Mouse (Mus musculus): ENCODE data around the gene Zfp972. TPM values are rescaled to one million over a fixed set of nuclear protein-coding genes. Genes with fewer than 3 reads are reported as not detected.

Zfp972 gene
- polyA plus RNA-seq (2021; fragmentation: Nextera tagmentation), result 0.41 TPM in 1 of 2 replicates, not detected in the other
- long read RNA-seq, experiment 1, partial matches to known transcripts, result 0 of 1 reads
- long read RNA-seq, experiment 1, other reads (novel, unspliced or antisense), result 1 of 1 reads
- long read RNA-seq, experiment 2, partial matches to known transcripts, result 0 of 2 reads
- long read RNA-seq, experiment 2, other reads (novel, unspliced or antisense), result 0 of 2 reads

DNA sequence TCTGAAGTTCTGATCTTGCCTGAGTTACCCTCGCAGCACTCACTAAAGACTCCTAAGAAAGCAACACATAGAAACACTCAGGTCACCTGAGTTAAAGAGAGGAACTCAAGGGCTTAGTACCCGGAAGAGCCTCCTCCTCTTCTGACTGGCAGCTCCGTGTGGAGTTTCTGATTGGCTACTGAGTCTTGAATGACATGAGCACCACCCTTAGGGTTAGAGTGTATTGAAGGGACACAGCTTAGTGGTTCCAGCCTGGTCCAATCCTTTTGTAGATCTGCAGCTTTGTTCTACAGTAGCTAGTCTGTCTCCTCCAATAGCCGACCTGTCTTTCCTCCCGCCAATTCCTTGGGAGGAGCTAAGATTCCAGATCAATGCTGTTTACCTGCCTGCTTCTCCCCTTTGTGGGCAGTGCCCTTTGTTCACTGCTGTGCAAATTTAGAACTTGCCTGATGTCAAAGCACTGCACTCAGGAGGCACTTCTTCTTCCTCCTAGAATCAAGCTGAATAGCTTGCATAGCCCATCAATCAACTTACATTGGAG is at the start of gene Zfp972:
Zfp972 (minus strand) TSS at position 51 of the 541 bp plus-strand sequence.

DNA sequence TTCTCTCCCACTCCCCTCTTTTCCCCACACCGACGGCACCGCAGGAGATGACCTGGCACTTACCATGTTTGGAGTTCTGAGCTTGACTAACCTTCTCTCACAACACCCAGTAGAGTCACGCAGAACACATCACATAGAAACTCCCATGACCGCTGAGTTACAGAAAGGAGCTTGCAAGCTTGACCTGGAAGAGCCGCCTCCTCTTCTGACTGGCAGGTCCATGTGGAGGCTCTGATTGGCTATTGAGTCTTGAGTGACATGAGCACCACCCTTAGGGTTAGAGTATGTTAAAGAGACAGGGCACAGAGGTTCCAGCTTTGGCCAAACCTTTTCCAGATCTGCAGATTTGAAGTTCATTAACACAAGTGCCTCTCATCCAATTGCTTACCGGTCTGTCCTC is 31.7 kb upstream of the Zfp972 start, which contains the start of gene Gm14326:
Gm14326 (minus strand) TSS at position 153 of the 400 bp plus-strand sequence.

GRCm38 (mm10) chr2:177897046-177897578 is 28.3 kb downstream of the Zfp972 start, which contains the start of gene Gm14327:
Gene Gm14327, plus strand, starts transcription at chr2:177897096.

Other genes starting within 250 kb of the Zfp972 start
- 8.7 and 9.6 TPM in 2 replicates for gene Gm14322, start 166.3 kb downstream of the Zfp972 start, polyA plus RNA-seq (2021; fragmentation: Nextera tagmentation)
- 52.6 and 53.3 TPM in 2 replicates for gene Gm14325, start 85.3 kb downstream of the Zfp972 start, polyA plus RNA-seq (2021; fragmentation: Nextera tagmentation)
- 6.6 and 10.2 TPM in 2 replicates for gene Gm14327, start 28.5 kb downstream of the Zfp972 start, polyA plus RNA-seq (2021; fragmentation: Nextera tagmentation)
- gene Gm14326, start 31.7 kb upstream of the Zfp972 start, polyA plus RNA-seq (2021; fragmentation: Nextera tagmentation), result 43.9 and 62.2 TPM in 2 replicates
- 14.0 and 16.0 TPM in 2 replicates for gene Zfp971, start 97.7 kb upstream of the Zfp972 start, polyA plus RNA-seq (2021; fragmentation: Nextera tagmentation)
- gene Zfp931, start 152.9 kb upstream of the Zfp972 start, polyA plus RNA-seq (2021; fragmentation: Nextera tagmentation), result 27.4 and 36.8 TPM in 2 replicates
- 43.8 and 52.4 TPM in 2 replicates for gene Phactr3, start 193.4 kb upstream of the Zfp972 start, polyA plus RNA-seq (2021; fragmentation: Nextera tagmentation)

All from left cerebral cortex, adult 6 months (tissue).